Mouse (Mus musculus) midbrain, embryonic 12.5 days (tissue): ENCODE measurements around the gene Coro1a. TPM values are rescaled to one million over a fixed set of nuclear protein-coding genes. Genes with fewer than 3 reads are reported as not detected.
"Not testable (repeated sequence)": the region's sequence is repeated elsewhere in the genome, so short reads cannot be mapped to it uniquely, and the experiment has no call there.

Source experiments
- ATAC-seq: fragments of 200-750 bp; cut with Nextera tagmentation; 2 replicates; pipeline ENCODE4 v1.8.0; 2017; ENCODE audit warnings: low read depth, moderate TSS enrichment, moderate library complexity; ENCODE audit not compliant: low FRiP score
- H3K27ac ChIP-seq: fragments of 300-500 bp; sonication (generic); replicated peaks from 2 replicates; pipeline ENCODE4 v1.5.1; 2016; ENCODE audit warnings: mild to moderate bottlenecking
- H3K27me3 ChIP-seq: fragments of 300-500 bp; sonication (generic); 2 replicates; pipeline ENCODE4 v1.6.1; 2016; ENCODE audit warnings: mild to moderate bottlenecking
- H3K36me3 ChIP-seq: fragments of 300-500 bp; sonication (generic); 2 replicates; pipeline ENCODE4 v1.6.1; 2016
- H3K4me1 ChIP-seq: fragments of 300-500 bp; sonication (generic); 2 replicates; pipeline ENCODE4 v1.6.1; 2016
- H3K4me2 ChIP-seq: fragments of 300-500 bp; sonication (generic); replicated peaks from 2 replicates; pipeline ENCODE4 v1.6.1; 2016; ENCODE audit warnings: mild to moderate bottlenecking, moderate library complexity
- H3K4me3 ChIP-seq: fragments of 300-500 bp; sonication (generic); 2 replicates; pipeline ENCODE4 v1.5.1; 2016; ENCODE audit warnings: mild to moderate bottlenecking
- H3K9ac ChIP-seq: fragments of 300-500 bp; sonication (generic); replicated peaks from 2 replicates; pipeline ENCODE4 v1.6.1; 2016; ENCODE audit warnings: mild to moderate bottlenecking, moderate library complexity
- H3K9me3 ChIP-seq: fragments of 300-500 bp; sonication (generic); 2 replicates; pipeline ENCODE4 v1.6.1; 2016; ENCODE audit warnings: mild to moderate bottlenecking
- WGBS: fragments of 180-500 bp; shearing (Covaris S2); methylation state at CpG from one replicate; pipeline ENCODE4 v1.1.7; 2016; 5-methylcytosine and 5-hydroxymethylcytosine counted together
- polyA plus RNA-seq: library from polyadenylated mRNA; unstranded; fragments of >200 nt; fragmentation: Nextera tagmentation; extraction: Ambion mirVana; gene quantifications from 2 replicates; pipeline ENCODE4 v1.2.1, GENCODE M21; 2016

Coro1a gene
- polyA plus RNA-seq, 1 experiment from 2014 or later = 65.9 TPM

DNA sequence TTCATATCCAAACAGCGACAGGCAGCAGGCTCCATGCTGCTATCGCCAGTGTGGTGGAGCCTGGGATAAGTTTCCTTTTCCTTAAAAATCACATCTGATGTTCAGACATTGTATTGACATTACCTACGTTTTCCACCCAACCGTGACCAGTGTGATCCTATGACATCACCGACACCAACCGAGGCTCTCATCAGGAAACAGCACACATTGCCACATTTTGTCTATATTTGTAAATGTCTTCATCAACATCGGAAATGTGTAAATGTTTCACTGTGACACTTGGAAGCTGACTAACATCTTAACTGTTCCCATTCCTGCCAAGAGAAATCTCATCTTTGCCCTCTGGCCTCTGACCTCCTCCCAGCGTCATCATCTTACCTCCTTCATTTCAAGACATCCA is 28.5 kb upstream of the Coro1a start:
- ATAC-seq = no peak
- Histone ChIP-seq H3K4me1 (peaks cover 3% of the 10 kb centered on the region; the same call in 1 of the 2 replicates), H3K4me2 (no peak overlapping the region), H3K9ac (no peak overlapping the region), H3K36me3 (no peaks in the 10 kb centered on the region), H3K27me3 (no peaks in the 10 kb centered on the region), H3K4me3 (no peak overlapping the region), H3K9me3 (no peaks in the 10 kb centered on the region), H3K27ac (no peak overlapping the region)
- WGBS = 86% methylated on average over 8 of the region's 8 CpGs

DNA sequence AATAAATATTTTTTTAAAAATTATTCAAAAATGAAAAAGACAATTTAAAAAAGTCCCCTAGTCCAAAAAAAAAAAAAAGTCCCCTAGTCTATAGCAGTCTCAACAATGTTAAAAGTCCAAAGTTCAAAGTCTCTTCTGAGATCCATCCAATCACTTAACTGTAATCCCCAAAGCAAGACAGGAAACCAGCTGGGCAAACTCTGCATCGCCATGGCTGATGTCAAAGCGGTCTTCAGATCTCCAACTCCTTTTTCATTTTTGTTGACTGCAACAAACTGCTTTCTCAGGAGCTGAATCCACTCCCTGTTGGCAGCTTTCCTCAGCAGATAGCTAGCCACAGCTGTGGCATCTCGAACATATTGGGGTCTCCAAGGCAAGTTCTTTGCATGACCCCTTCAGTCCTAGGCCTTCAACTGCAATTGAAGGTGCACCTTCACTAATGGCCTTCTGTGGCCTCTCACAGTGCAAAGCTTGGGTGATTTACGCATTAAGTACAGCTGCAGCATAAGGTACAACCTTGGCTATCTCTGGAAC is 22.7 kb upstream of the Coro1a start:
- 92% methylated on average over 4 of the region's 4 CpGs for WGBS
- H3K27me3 ChIP-seq, H3K36me3 ChIP-seq, H3K4me3 ChIP-seq, H3K9ac ChIP-seq, H3K4me1 ChIP-seq, H3K27ac ChIP-seq, ATAC-seq, H3K4me2 ChIP-seq, H3K9me3 ChIP-seq: not testable (repeated sequence)

DNA sequence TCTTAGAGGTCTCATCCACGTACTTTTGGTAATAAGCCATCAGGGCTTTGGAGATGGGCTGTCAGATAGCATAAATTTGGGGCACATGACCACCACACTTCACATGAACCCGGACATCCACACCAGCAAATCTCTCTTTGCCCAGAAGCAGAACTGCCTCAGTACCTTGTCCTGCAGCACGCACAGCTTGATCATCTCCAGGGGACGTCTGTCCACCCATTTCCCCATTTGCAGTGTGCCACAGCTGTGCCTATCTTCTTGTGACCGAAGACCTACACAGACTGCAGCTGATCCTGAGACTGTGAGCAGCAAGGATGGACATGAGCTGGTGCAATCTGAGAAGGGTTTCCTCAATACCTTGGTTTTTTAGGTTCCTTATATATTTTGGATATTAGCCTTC is 18.1 kb upstream of the Coro1a start:
- Histone ChIP-seq H3K4me3 (no peak overlapping the region), H3K9me3 (0 out of 2 replicates have a peak, but pooled peaks cover 3% of the 10 kb centered on the region), H3K27ac (no peak overlapping the region), H3K4me1 (no peaks in the 10 kb centered on the region), H3K36me3 (no peaks in the 10 kb centered on the region), H3K9ac (no peak overlapping the region), H3K4me2 (no peak overlapping the region), H3K27me3 (0 out of 2 replicates have a peak, but pooled peaks cover 3% of the 10 kb centered on the region)
- 88% methylated on average over 5 of the region's 5 CpGs for WGBS
- no peak for ATAC-seq

DNA sequence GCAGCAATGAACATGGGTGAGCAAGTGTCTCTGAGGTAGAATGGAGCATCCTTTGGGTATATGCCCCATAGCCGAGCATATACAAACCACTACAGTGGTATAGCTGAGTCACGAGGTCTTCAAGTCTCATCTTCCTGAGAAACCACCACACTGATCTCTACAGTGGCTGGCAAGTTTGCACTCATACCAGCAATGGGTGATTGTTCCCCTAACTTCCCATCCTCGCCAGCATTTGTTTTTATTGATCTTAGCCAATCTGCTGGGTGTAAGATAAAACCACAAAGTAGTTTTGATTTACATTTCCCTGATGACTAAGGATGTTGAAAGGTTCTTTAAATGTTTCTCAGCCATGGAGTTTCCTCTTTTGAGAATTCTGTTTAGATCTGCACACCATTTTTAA is 17.5 kb upstream of the Coro1a start:
- WGBS = 73% methylated on average over 3 of the region's 3 CpGs
- H3K4me3 ChIP-seq = no peak overlapping the region
- 0 out of 2 replicates have a peak, but pooled peaks cover 3% of the 10 kb centered on the region for H3K9me3 ChIP-seq
- no peak for ATAC-seq
- H3K27me3 ChIP-seq = 0 out of 2 replicates have a peak, but pooled peaks cover 3% of the 10 kb centered on the region
- no peak overlapping the region for H3K4me2 ChIP-seq
- no peak overlapping the region for H3K27ac ChIP-seq
- H3K9ac ChIP-seq = no peak overlapping the region
- no peaks in the 10 kb centered on the region for H3K36me3 ChIP-seq
- no peaks in the 10 kb centered on the region for H3K4me1 ChIP-seq

DNA sequence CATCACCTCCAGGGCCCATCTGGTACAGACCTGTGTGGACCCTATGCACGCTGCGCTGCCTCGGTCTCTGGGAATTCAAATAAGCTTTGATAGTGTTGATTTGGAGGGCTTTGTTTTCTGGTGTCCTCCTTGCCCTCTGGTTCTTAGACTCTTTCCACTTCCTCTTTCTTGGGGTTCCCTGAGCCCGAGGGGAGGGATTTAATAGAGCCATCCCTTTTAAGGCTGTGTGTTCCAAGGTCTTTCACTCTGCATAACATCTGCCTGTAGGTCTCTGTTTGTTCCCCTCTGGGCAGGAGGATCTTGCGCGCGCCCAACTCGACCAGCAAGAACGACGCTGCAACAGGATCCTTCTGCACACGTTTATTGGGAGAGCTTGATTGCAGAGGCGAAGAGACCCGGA is 14.0 kb upstream of the Coro1a start:
- H3K27ac ChIP-seq = no peak overlapping the region
- H3K9me3 ChIP-seq = 0 out of 2 replicates have a peak, but pooled peaks cover 7% of the 10 kb centered on the region
- WGBS = 93% methylated on average over 13 of the region's 13 CpGs
- H3K4me2 ChIP-seq = no peak overlapping the region
- no peak overlapping the region for H3K4me3 ChIP-seq
- H3K9ac ChIP-seq = no peak overlapping the region
- H3K36me3 ChIP-seq = no peaks in the 10 kb centered on the region
- no peaks in the 10 kb centered on the region for H3K4me1 ChIP-seq
- H3K27me3 ChIP-seq = 0 out of 2 replicates have a peak, but pooled peaks cover 3% of the 10 kb centered on the region
- ATAC-seq = no peak

GRCm38 (mm10) chr7:126718787-126719337 is 11.3 kb upstream of the Coro1a start:
- Histone ChIP-seq H3K27ac (no peak overlapping the region), H3K4me3 (no peak overlapping the region), H3K9ac (no peak overlapping the region), H3K9me3 (0 out of 2 replicates have a peak, but pooled peaks cover 7% of the 10 kb centered on the region), H3K36me3 (no peaks in the 10 kb centered on the region), H3K27me3 (0 out of 2 replicates have a peak, but pooled peaks cover under 1% of the 10 kb centered on the region), H3K4me1 (no peaks in the 10 kb centered on the region), H3K4me2 (no peak overlapping the region)
- no peak for ATAC-seq
- WGBS = 95% methylated on average over 5 of the region's 5 CpGs

DNA sequence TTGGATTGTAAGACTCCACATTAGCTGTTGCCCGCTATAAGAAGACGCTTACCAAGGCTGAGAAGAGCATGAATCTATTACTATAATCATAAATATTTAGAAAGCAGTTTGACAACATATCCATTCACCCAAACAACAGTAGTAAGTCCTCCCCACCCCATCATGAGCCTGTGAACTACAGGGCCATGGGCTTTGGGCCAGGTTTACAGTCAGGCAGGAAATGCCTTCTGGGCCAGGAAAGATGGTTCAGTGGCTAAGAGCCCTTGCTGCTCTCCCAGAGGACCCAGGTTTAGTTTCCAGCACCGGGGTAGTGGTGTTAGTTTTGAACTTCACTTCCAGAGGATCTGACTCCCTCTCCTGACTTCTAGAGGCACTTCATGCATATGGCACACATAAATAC is 10.0 kb upstream of the Coro1a start:
- Histone ChIP-seq H3K9ac (no peak overlapping the region), H3K27me3 (no peaks in the 10 kb centered on the region), H3K27ac (no peak overlapping the region), H3K4me2 (no peak overlapping the region), H3K4me1 (no peaks in the 10 kb centered on the region), H3K9me3 (0 out of 2 replicates have a peak, but pooled peaks cover 7% of the 10 kb centered on the region), H3K36me3 (no peaks in the 10 kb centered on the region), H3K4me3 (no peak overlapping the region)
- 84% methylated on average over 3 of the region's 3 CpGs for WGBS
- no peak for ATAC-seq

DNA sequence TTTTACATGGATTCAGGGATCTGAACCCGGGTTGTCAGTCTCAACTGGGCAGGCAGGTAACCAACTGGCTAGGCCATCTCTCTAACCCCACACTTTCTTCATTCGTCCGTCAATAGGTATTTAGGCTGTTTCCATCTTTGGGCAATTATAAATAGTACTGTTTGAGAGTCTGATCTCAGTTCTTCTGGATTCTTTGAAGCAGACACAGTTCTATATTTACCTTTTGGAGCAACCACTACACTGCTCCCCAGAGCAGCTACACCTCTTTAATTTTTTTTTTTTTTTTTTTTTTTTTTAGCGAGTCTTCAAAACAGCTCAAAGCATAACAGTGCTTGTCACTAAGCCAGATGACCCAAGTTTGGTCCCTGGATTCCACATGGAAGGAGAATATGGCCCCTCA is 8.1 kb upstream of the Coro1a start:
- Histone ChIP-seq H3K9ac (no peak overlapping the region), H3K4me2 (no peak overlapping the region), H3K4me3 (no peak overlapping the region), H3K4me1 (no peaks in the 10 kb centered on the region), H3K36me3 (no peaks in the 10 kb centered on the region), H3K27ac (no peak overlapping the region), H3K9me3 (0 out of 2 replicates have a peak, but pooled peaks cover 4% of the 10 kb centered on the region), H3K27me3 (no peaks in the 10 kb centered on the region)
- 85% methylated on average over 4 of the region's 4 CpGs for WGBS
- ATAC-seq = no peak

GRCm38 (mm10) chr7:126711910-126712309 is 4.3 kb upstream of the Coro1a start:
- Histone ChIP-seq H3K36me3 (no peaks in the 10 kb centered on the region), H3K4me1 (no peaks in the 10 kb centered on the region), H3K27me3 (no peaks in the 10 kb centered on the region), H3K27ac (no peak overlapping the region), H3K4me2 (no peak overlapping the region), H3K4me3 (no peak overlapping the region), H3K9me3 (no peaks in the 10 kb centered on the region), H3K9ac (no peak overlapping the region)
- ATAC-seq = no peak
- WGBS = 85% methylated on average over 3 of the region's 3 CpGs

DNA sequence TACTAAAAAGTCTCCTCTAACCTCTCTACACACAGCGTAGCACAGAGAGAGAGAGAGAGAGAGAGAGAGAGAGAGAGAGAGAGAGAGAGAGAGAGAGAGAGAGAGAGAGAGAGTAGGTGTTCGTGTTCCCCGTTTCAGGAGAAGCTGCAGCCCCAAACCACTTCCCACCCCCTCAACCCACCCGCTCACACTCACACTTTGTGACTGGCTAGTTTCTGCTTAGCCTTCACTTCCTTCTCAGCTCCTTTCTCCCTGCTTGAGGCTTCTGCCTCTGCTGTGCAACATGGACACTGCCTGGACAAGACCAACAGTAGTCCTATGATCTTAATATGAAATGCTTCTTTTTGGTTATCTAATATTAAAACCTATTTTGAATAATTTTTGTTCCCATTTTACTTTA is 2.7 kb upstream of the Coro1a start:
- 82% methylated on average over 3 of the region's 4 CpGs for WGBS
- no peak for ATAC-seq
- Histone ChIP-seq H3K4me3 (no peak overlapping the region), H3K27ac (no peak overlapping the region), H3K27me3 (peaks cover 10% of the 10 kb centered on the region; the same call in 1 of the 2 replicates), H3K36me3 (no peaks in the 10 kb centered on the region), H3K9me3 (no peaks in the 10 kb centered on the region), H3K4me1 (peaks cover under 1% of the 10 kb centered on the region; the same call in 1 of the 2 replicates), H3K9ac (no peak overlapping the region), H3K4me2 (no peak overlapping the region)

- no peaks in the 10 kb centered on the region for H3K36me3 ChIP-seq
- 86% methylated on average over 10 of the region's 10 CpGs for WGBS
- H3K27me3 ChIP-seq = peaks cover 18% of the 10 kb centered on the region
- no peaks in the 10 kb centered on the region for H3K9me3 ChIP-seq
- no peak for ATAC-seq
- H3K9ac ChIP-seq = no peak overlapping the region
- no peak overlapping the region for H3K4me3 ChIP-seq
- H3K27ac ChIP-seq = no peak overlapping the region
- H3K4me1 ChIP-seq = peaks cover 17% of the 10 kb centered on the region
- H3K4me2 ChIP-seq = no peak overlapping the region
These were observed 777 bp upstream of the Coro1a start for GRCm38 (mm10) chr7:126708175-126708952.
